Mouse (Mus musculus): ENCODE results near the gene Ccdc141.

- TF ChIP-seq CTCF (conservative IDR thresholded peaks at IDR 0.05; ENCODE audit: insufficient read depth, insufficient read length, low read depth, low read length) (no peak), POLR2A (IDR thresholded peaks at IDR 0.05; ENCODE audit: low read depth, low read length) (no peak)
These were observed at the start of gene Ccdc141 for GRCm38 (mm10) chr2:77170633-77171105.

All from kidney, adult 2 months (tissue).